Mouse (Mus musculus): ENCODE data around the gene Lats1. TPM values are rescaled to one million over a fixed set of nuclear protein-coding genes. Genes with fewer than 3 reads are reported as not detected.

Lats1 gene
- polyA plus RNA-seq, 1 experiment from 2014 or later = 15.8 TPM

DNA sequence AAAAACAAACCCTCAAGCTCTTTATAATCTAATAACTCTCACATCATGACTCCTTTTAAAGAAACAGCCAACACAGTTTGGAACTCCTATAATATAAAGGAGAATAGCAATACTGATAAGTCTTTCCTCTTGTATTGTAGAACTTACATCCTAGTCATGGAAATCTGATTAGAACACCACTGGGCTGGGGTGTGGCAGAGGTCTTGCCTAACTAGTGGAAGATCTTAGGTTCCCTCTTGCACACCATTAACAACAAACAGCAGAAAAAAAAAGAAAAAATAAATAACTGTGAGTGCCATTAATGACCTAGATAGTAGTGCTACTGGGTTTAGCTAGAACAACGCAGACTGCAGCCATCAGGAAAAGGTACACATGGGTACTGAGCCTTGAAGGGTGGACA is 16.1 kb upstream of the Lats1 start:
- peaks cover 7% of the 10 kb centered on the region for H3K36me3 ChIP-seq (ENCODE audit: control insufficient read depth, insufficient read depth, low read length)
- no peak overlapping the region for H3K4me3 ChIP-seq (ENCODE audit: low read depth, low read length)
- H3K9ac ChIP-seq (ENCODE audit: low read length) = no peak overlapping the region
- ATAC-seq (replicated peaks; ENCODE audit: low FRiP score, low TSS enrichment, low read depth) = no peak
- no peaks in the 10 kb centered on the region for H3K9me3 ChIP-seq (ENCODE audit: control insufficient read depth, low read length)
- no peaks in the 10 kb centered on the region for H3K27me3 ChIP-seq (replicated peaks; ENCODE audit: control insufficient read depth, insufficient read depth, low read length)
- 93% methylated on average over 1 of the region's 1 CpGs for WGBS
- no peak overlapping the region for H3K4me2 ChIP-seq (ENCODE audit: low read length)
- DNase-seq (ENCODE audit: low spot score) = no peak
- no peak overlapping the region for H3K27ac ChIP-seq (ENCODE audit: low read depth)
- peaks cover 19% of the 10 kb centered on the region for H3K4me1 ChIP-seq (replicated peaks; ENCODE audit: control insufficient read depth, insufficient read depth, low read length)

DNA sequence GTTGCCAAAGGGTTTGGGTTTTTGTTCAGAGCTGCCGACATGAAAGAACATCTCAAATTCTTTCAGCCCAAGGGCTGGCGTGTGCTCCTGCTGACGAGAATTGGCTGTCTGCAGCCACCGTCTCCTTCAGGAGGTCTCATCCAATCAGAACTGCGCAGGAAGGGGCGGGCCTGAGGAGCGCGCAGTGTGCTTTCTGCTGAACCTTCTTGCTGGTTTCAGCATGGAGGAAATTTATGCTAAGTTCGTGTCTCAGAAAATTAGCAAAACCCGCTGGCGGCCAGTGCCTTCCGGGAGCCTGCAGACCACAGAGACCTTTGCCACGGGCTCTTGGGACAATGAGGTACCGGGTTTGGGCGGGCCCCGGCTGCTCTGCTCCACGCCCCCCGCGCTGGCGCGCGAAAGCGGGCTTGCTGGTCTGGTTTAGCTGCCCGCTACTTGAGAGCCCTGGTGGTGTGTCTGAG is 13.6 kb upstream of the Lats1 start, which contains the start of gene Nup43:
Nup43 (plus strand) TSS at position 162 of the 461 bp plus-strand sequence.
- peak; percentile 94 for DNase-seq (ENCODE audit: low spot score)
- peaks cover 14% of the 10 kb centered on the region for H3K4me1 ChIP-seq (replicated peaks; ENCODE audit: control insufficient read depth, insufficient read depth, low read length)
- H3K27me3 ChIP-seq (replicated peaks; ENCODE audit: control insufficient read depth, insufficient read depth, low read length) = no peaks in the 10 kb centered on the region
- peak; percentile 86 for ATAC-seq (replicated peaks; ENCODE audit: low FRiP score, low TSS enrichment, low read depth)
- no peak within 1 kb of the TSS for H3K27ac ChIP-seq (ENCODE audit: low read depth)
- WGBS = 1% methylated on average over 24 of the region's 24 CpGs
- peak within 1 kb of the TSS; percentile 61 for H3K9ac ChIP-seq (ENCODE audit: low read length)
- no peaks in the 10 kb centered on the region for H3K9me3 ChIP-seq (ENCODE audit: control insufficient read depth, low read length)
- peak within 1 kb of the TSS; percentile 94 for H3K4me3 ChIP-seq (ENCODE audit: low read depth, low read length)
- peak within 1 kb of the TSS; percentile 92 for H3K4me2 ChIP-seq (ENCODE audit: low read length)
- H3K36me3 ChIP-seq (ENCODE audit: control insufficient read depth, insufficient read depth, low read length) = peaks cover 29% of the 10 kb centered on the region

DNA sequence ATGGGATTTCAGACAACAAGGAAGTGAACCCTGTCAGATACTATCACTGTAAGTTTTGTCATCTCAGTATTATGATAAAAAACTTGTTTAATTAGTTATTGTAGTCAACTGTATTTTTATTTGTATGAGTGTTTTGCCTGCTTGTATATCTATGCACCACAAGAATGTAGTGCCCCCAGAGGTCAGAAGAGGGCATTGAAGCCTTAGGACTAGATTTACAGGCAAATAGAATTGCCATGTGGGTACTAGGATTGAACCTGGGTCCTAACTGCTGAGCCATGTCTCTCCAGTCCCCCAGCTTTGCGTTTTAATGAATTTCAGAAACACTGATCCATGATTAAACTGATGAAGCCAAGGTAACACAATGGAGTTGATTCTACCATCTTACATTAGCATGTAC is 7.3 kb upstream of the Lats1 start:
- H3K4me2 ChIP-seq (ENCODE audit: low read length) = no peak overlapping the region
- H3K27me3 ChIP-seq (replicated peaks; ENCODE audit: control insufficient read depth, insufficient read depth, low read length) = no peaks in the 10 kb centered on the region
- no peaks in the 10 kb centered on the region for H3K9me3 ChIP-seq (ENCODE audit: control insufficient read depth, low read length)
- no peak overlapping the region for H3K27ac ChIP-seq (ENCODE audit: low read depth)
- no peak for DNase-seq (ENCODE audit: low spot score)
- H3K4me3 ChIP-seq (ENCODE audit: low read depth, low read length) = no peak overlapping the region
- no peak overlapping the region for H3K9ac ChIP-seq (ENCODE audit: low read length)
- H3K36me3 ChIP-seq (ENCODE audit: control insufficient read depth, insufficient read depth, low read length) = peaks cover 83% of the 10 kb centered on the region
- 67% methylated on average over 1 of the region's 1 CpGs for WGBS
- no peaks in the 10 kb centered on the region for H3K4me1 ChIP-seq (replicated peaks; ENCODE audit: control insufficient read depth, insufficient read depth, low read length)
- no peak for ATAC-seq (replicated peaks; ENCODE audit: low FRiP score, low TSS enrichment, low read depth)

DNA sequence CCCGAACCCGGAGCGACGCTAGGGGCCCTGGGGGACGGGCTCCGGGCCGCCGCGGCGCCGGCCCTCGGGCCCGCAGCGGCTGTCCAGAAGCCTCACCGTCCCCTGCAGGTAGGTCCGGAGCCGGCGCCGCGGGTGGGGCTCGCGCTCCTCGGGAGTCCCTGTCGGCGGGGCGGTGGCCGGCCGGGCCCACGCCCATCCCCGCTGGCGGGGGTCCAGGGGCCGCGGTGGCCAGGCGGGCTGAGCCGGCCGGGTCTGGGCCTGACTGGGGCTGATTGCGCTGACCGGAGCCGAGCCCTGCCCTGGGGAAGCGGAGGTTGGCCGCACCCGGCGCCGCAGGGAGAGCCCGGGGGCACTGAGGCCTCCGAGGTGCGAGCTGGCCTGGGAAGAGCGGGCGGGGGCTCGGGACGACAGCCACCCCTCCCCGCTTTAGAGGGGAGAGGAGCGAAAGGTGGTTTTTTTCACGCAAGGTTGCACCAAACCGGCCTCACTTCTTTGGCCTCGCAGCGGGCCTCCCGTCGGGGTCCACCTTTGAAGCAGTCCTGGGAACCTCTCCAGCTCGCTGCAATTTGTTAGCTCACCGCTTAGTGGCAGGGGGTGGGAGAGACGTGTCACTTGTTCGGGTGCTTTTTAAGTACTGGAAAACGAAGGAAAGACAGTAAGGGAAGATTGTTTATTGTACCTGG is 470 bp downstream of the Lats1 start:
- no peaks in the 10 kb centered on the region for H3K9me3 ChIP-seq (ENCODE audit: control insufficient read depth, low read length)
- peak overlapping the region; percentile 64 for H3K4me2 ChIP-seq (ENCODE audit: low read length)
- ATAC-seq (replicated peaks; ENCODE audit: low FRiP score, low TSS enrichment, low read depth) = peak; percentile 87
- peak overlapping the region; percentile 99 for H3K9ac ChIP-seq (ENCODE audit: low read length)
- H3K36me3 ChIP-seq (ENCODE audit: control insufficient read depth, insufficient read depth, low read length) = peaks cover 29% of the 10 kb centered on the region
- peak overlapping the region; percentile 98 for H3K27ac ChIP-seq (ENCODE audit: low read depth)
- H3K27me3 ChIP-seq (replicated peaks; ENCODE audit: control insufficient read depth, insufficient read depth, low read length) = no peaks in the 10 kb centered on the region
- H3K4me3 ChIP-seq (ENCODE audit: low read depth, low read length) = peak overlapping the region; percentile 85
- peaks cover 25% of the 10 kb centered on the region for H3K4me1 ChIP-seq (replicated peaks; ENCODE audit: control insufficient read depth, insufficient read depth, low read length)
- WGBS = under 1% methylated on average over 64 of the region's 64 CpGs
- DNase-seq (ENCODE audit: low spot score) = peak; percentile 88

DNA sequence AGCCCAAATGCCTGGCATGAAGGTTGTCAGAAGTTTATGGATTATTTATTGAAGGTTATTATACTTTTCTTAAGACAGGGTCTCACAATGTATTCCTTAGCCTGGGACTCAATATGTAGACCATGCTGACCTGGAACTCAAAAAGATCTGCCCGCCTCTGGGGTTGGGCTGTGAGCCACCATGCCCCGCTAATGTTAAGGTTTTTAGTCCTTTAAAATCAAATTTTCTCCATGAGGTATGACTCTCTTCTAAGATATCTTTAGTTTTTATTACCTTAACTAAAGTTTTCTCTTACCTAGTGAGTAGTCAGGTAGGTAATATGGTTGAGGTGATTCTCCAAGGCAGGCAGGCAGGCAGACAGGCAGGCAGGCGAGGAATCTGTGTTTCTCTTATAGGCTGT is 1.2 kb downstream of the Lats1 start:
- no peak for ATAC-seq (replicated peaks; ENCODE audit: low FRiP score, low TSS enrichment, low read depth)
- DNase-seq (ENCODE audit: low spot score) = no peak
- H3K9ac ChIP-seq (ENCODE audit: low read length) = peak overlapping the region; percentile 99
- H3K27me3 ChIP-seq (replicated peaks; ENCODE audit: control insufficient read depth, insufficient read depth, low read length) = no peaks in the 10 kb centered on the region
- H3K9me3 ChIP-seq (ENCODE audit: control insufficient read depth, low read length) = no peaks in the 10 kb centered on the region
- peak overlapping the region; percentile 98; the same call in 1 of the 2 replicates for H3K27ac ChIP-seq (ENCODE audit: low read depth)
- 46% methylated on average over 3 of the region's 3 CpGs for WGBS
- peaks cover 21% of the 10 kb centered on the region for H3K36me3 ChIP-seq (ENCODE audit: control insufficient read depth, insufficient read depth, low read length)
- peak overlapping the region; percentile 85 for H3K4me3 ChIP-seq (ENCODE audit: low read depth, low read length)
- H3K4me2 ChIP-seq (ENCODE audit: low read length) = peak overlapping the region; percentile 64
- peaks cover 25% of the 10 kb centered on the region for H3K4me1 ChIP-seq (replicated peaks; ENCODE audit: control insufficient read depth, insufficient read depth, low read length)

DNA sequence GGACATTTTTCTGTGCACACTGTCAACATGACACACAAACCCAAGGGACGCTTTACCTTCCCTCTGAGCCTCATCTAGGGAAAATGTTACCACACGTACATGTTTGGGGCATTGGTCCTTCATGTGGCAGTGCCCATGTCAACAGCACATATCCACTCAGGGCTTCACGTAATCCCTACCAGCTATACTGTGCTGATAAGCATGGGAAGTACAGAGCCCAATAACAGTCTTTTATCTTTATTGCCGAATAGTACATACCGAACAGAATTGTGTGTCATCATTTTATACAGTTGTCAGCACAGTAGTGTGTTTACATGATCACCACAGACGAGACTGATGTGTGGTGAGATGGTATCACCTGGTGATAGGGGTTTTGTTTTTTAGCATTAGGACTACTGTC is 5.9 kb downstream of the Lats1 start:
- H3K9me3 ChIP-seq (ENCODE audit: control insufficient read depth, low read length) = no peaks in the 10 kb centered on the region
- 80% methylated on average over 6 of the region's 6 CpGs for WGBS
- no peak overlapping the region for H3K4me2 ChIP-seq (ENCODE audit: low read length)
- peaks cover 9% of the 10 kb centered on the region for H3K36me3 ChIP-seq (ENCODE audit: control insufficient read depth, insufficient read depth, low read length)
- no peak overlapping the region for H3K27ac ChIP-seq (ENCODE audit: low read depth)
- no peak overlapping the region for H3K9ac ChIP-seq (ENCODE audit: low read length)
- H3K4me3 ChIP-seq (ENCODE audit: low read depth, low read length) = no peak overlapping the region
- ATAC-seq (replicated peaks; ENCODE audit: low FRiP score, low TSS enrichment, low read depth) (no peak), DNase-seq (ENCODE audit: low spot score) (no peak)
- no peaks in the 10 kb centered on the region for H3K27me3 ChIP-seq (replicated peaks; ENCODE audit: control insufficient read depth, insufficient read depth, low read length)
- H3K4me1 ChIP-seq (replicated peaks; ENCODE audit: control insufficient read depth, insufficient read depth, low read length) = peaks cover 14% of the 10 kb centered on the region

DNA sequence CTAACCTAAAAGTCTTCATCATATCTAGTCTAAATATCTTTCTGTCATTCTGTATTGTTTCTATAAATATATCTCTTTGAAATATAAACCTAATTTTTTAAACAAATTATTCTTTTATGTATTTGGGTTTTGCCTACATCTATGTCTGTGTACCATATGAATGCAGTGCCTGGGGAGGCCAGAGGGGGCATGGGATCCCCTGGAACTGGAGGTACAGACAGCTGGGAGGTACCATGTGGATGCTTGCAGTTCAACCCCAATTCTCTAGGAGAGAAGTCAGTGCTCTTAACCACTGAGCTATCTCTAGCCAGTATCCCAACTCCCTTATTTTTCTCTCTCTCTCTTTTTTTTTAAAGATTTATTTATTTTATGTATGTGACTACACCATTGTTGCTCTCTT is 14.3 kb downstream of the Lats1 start:
- no peaks in the 10 kb centered on the region for H3K27me3 ChIP-seq (replicated peaks; ENCODE audit: control insufficient read depth, insufficient read depth, low read length)
- no peaks in the 10 kb centered on the region for H3K4me1 ChIP-seq (replicated peaks; ENCODE audit: control insufficient read depth, insufficient read depth, low read length)
- no peaks in the 10 kb centered on the region for H3K9me3 ChIP-seq (ENCODE audit: control insufficient read depth, low read length)
- peaks cover 88% of the 10 kb centered on the region for H3K36me3 ChIP-seq (ENCODE audit: control insufficient read depth, insufficient read depth, low read length)
- H3K9ac ChIP-seq (ENCODE audit: low read length) = no peak overlapping the region
- H3K4me3 ChIP-seq (ENCODE audit: low read depth, low read length) = no peak overlapping the region
- DNase-seq (ENCODE audit: low spot score) = no peak
- no peak overlapping the region for H3K4me2 ChIP-seq (ENCODE audit: low read length)
- ATAC-seq (replicated peaks; ENCODE audit: low FRiP score, low TSS enrichment, low read depth) = no peak
- H3K27ac ChIP-seq (ENCODE audit: low read depth) = no peak overlapping the region

DNA sequence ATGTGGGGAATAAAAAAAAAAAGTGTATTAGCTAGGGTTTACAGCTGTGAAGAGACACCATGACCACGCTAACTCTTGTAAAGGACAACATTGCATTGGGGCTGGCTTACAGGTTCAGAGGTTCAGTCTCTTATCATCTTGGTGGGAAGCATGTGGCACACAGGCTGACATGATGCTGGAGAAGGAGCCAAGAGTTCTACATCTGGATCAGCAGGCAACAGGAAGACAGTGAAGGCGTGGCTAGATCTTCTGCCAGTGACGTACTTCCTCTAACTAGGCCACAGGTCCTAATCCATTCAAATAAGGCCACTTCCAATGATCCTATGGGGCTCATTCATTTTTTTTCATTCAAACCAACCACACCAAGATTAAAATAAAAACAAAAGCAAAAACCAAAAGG is 19.1 kb downstream of the Lats1 start:
- ATAC-seq (replicated peaks; ENCODE audit: low FRiP score, low TSS enrichment, low read depth) = no peak
- no peaks in the 10 kb centered on the region for H3K27me3 ChIP-seq (replicated peaks; ENCODE audit: control insufficient read depth, insufficient read depth, low read length)
- no peak for DNase-seq (ENCODE audit: low spot score)
- no peak overlapping the region for H3K9ac ChIP-seq (ENCODE audit: low read length)
- H3K9me3 ChIP-seq (ENCODE audit: control insufficient read depth, low read length) = no peaks in the 10 kb centered on the region
- 89% methylated on average over 3 of the region's 3 CpGs for WGBS
- H3K36me3 ChIP-seq (ENCODE audit: control insufficient read depth, insufficient read depth, low read length) = peaks cover 95% of the 10 kb centered on the region
- H3K4me3 ChIP-seq (ENCODE audit: low read depth, low read length) = no peak overlapping the region
- no peak overlapping the region for H3K27ac ChIP-seq (ENCODE audit: low read depth)
- H3K4me1 ChIP-seq (replicated peaks; ENCODE audit: control insufficient read depth, insufficient read depth, low read length) = no peaks in the 10 kb centered on the region
- H3K4me2 ChIP-seq (ENCODE audit: low read length) = no peak overlapping the region

DNA sequence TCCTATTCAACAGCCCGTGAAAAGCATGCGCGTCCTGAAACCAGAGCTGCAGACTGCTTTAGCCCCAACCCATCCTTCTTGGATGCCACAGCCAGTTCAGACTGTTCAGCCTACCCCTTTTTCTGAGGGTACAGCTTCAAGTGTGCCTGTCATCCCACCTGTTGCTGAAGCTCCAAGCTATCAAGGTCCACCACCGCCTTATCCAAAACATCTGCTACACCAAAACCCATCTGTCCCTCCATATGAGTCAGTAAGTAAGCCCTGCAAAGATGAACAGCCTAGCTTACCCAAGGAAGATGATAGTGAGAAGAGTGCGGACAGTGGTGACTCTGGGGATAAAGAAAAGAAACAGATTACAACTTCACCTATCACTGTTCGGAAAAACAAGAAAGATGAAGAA is 21.6 kb downstream of the Lats1 start:
- peaks cover 93% of the 10 kb centered on the region for H3K36me3 ChIP-seq (ENCODE audit: control insufficient read depth, insufficient read depth, low read length)
- ATAC-seq (replicated peaks; ENCODE audit: low FRiP score, low TSS enrichment, low read depth) = no peak
- H3K4me1 ChIP-seq (replicated peaks; ENCODE audit: control insufficient read depth, insufficient read depth, low read length) = no peaks in the 10 kb centered on the region
- H3K9me3 ChIP-seq (ENCODE audit: control insufficient read depth, low read length) = no peaks in the 10 kb centered on the region
- WGBS = 96% methylated on average over 6 of the region's 6 CpGs
- H3K27me3 ChIP-seq (replicated peaks; ENCODE audit: control insufficient read depth, insufficient read depth, low read length) = no peaks in the 10 kb centered on the region
- no peak for DNase-seq (ENCODE audit: low spot score)
- no peak overlapping the region for H3K4me2 ChIP-seq (ENCODE audit: low read length)
- no peak overlapping the region for H3K4me3 ChIP-seq (ENCODE audit: low read depth, low read length)
- no peak overlapping the region for H3K27ac ChIP-seq (ENCODE audit: low read depth)
- H3K9ac ChIP-seq (ENCODE audit: low read length) = no peak overlapping the region
